Mouse (Mus musculus) CH12.LX (cell line): ENCODE measurements at regions not wholly inside any gene's neighbourhood (a gene's known extent, or its start where the extent isn't known, plus 50 kb on each side); places are given as distances from the start of the nearest gene placed in this dataset.

ENCODE experiments used
- DNase-seq: peaks from one replicate; pipeline ENCODE4 v3.0.0-alpha.2; 2013; ENCODE audit errors: extremely low read depth
- H3K27ac ChIP-seq: 2 replicates; pipeline ENCODE4 v1.5.1; 2012; ENCODE audit warnings: low read depth, mild to moderate bottlenecking, control low read depth, moderate library complexity; ENCODE audit not compliant: insufficient read depth
- H3K27me3 ChIP-seq: replicated peaks from 2 replicates; pipeline ENCODE3; 2012; ENCODE audit warnings: inconsistent platforms
- H3K36me3 ChIP-seq, 2 experiments: replicated peaks in 1 of 2; 2 replicates each; pipeline versions ENCODE3 to v1.6.1; 2012; ENCODE audit warnings: inconsistent platforms in 1 of 2, low read length in 1 of 2, mild to moderate bottlenecking in 1 of 2, mixed read lengths in 1 of 2, moderate library complexity in 1 of 2; ENCODE audit not compliant: control insufficient read depth in 1 of 2, insufficient read depth in 1 of 2
- H3K4me1 ChIP-seq, 2 experiments: 2 replicates each; pipeline ENCODE4 v1.6.1; 2012; ENCODE audit warnings: inconsistent platforms in 1 of 2, moderate library complexity in 1 of 2; ENCODE audit not compliant: insufficient read depth in 2 of 2, control insufficient read depth in 1 of 2
- H3K4me2 ChIP-seq: 2 replicates; pipeline ENCODE4 v1.6.1; 2012; ENCODE audit warnings: low read depth, mild to moderate bottlenecking, control low read depth; ENCODE audit not compliant: poor library complexity, insufficient read depth, severe bottlenecking
- H3K4me3 ChIP-seq, 3 experiments: fragments of 150-350 bp in 1 of 3; sonication (generic) in 1 of 3; replicated peaks in 1 of 3; 2 replicates each; pipeline versions ENCODE3 to v1.5.1; 2011 to 2012; ENCODE audit warnings: low read depth in 2 of 3, low read length in 2 of 3, mild to moderate bottlenecking in 2 of 3, moderate library complexity in 2 of 3, control low read depth in 1 of 3, improper control_type of control experiment in 1 of 3, inconsistent platforms in 1 of 3, mixed read lengths in 1 of 3; ENCODE audit not compliant: poor library complexity in 1 of 3
- H3K79me2 ChIP-seq: replicated peaks from 2 replicates; pipeline ENCODE4 v1.6.1; 2012; ENCODE audit warnings: mild to moderate bottlenecking, moderate library complexity; ENCODE audit not compliant: control insufficient read depth, poor library complexity, insufficient read depth, severe bottlenecking; ENCODE audit errors: extremely low read depth
- H3K9ac ChIP-seq: 2 replicates; pipeline ENCODE4 v1.6.1; 2012; ENCODE audit warnings: low read depth, mild to moderate bottlenecking, control low read depth, moderate library complexity; ENCODE audit not compliant: insufficient read depth
- H3K9me3 ChIP-seq: replicated peaks from 2 replicates; pipeline ENCODE3; 2012; ENCODE audit warnings: low read length, inconsistent platforms, mixed read lengths
- BHLHE40 ChIP-seq: IDR thresholded peaks from 2 replicates; pipeline ENCODE4 v1.6.1; 2011; ENCODE audit warnings: mild to moderate bottlenecking, low read depth, low read length, improper control_type of control experiment
- CHD2 ChIP-seq: IDR thresholded peaks from 2 replicates; pipeline ENCODE4 v1.6.1; 2011; ENCODE audit warnings: low read length, improper control_type of control experiment
- CTCF ChIP-seq, 2 experiments: IDR thresholded peaks in 1 of 2; conservative IDR thresholded peaks in 1 of 2; 2 replicates each; pipeline ENCODE4 v1.5.1; 2011 to 2012; ENCODE audit warnings: low read depth in 2 of 2, low read length in 2 of 2, improper control_type of control experiment in 1 of 2, inconsistent platforms in 1 of 2, mild to moderate bottlenecking in 1 of 2, moderate library complexity in 1 of 2
- E2F4 ChIP-seq: IDR thresholded peaks from 2 replicates; pipeline ENCODE4 v1.6.1; 2011; ENCODE audit warnings: low read depth, low read length, improper control_type of control experiment; ENCODE audit not compliant: insufficient replicate concordance
- ELF1 ChIP-seq: IDR thresholded peaks from 2 replicates; pipeline ENCODE4 v1.6.1; 2014; ENCODE audit warnings: low read depth, mild to moderate bottlenecking, inconsistent platforms, low read length, improper control_type of control experiment
- EP300 ChIP-seq: IDR thresholded peaks from 2 replicates; pipeline ENCODE4 v1.6.1; 2011; ENCODE audit warnings: low read length, improper control_type of control experiment
- ETS1 ChIP-seq: conservative IDR thresholded peaks from 2 replicates; pipeline ENCODE4 v1.6.1; 2012; ENCODE audit warnings: low read depth, mild to moderate bottlenecking, inconsistent platforms, low read length, improper control_type of control experiment, moderate library complexity
- GABPA ChIP-seq: IDR thresholded peaks from 2 replicates; pipeline ENCODE4 v1.6.1; 2012; ENCODE audit warnings: low read depth, low read length, improper control_type of control experiment, inconsistent platforms; ENCODE audit not compliant: insufficient replicate concordance
- IRF4 ChIP-seq: IDR thresholded peaks from 2 replicates; pipeline ENCODE4 v1.6.1; 2014; ENCODE audit warnings: low read depth, mild to moderate bottlenecking, inconsistent platforms, low read length, improper control_type of control experiment
- JUN ChIP-seq: IDR thresholded peaks from 2 replicates; pipeline ENCODE4 v1.6.1; 2011; ENCODE audit warnings: low read depth, mild to moderate bottlenecking, low read length, improper control_type of control experiment, moderate library complexity; ENCODE audit not compliant: insufficient read depth
- JUND ChIP-seq: conservative IDR thresholded peaks from 2 replicates; pipeline ENCODE4 v1.6.1; 2011; ENCODE audit warnings: low read depth, low read length, improper control_type of control experiment
- MAFK ChIP-seq: IDR thresholded peaks from 2 replicates; pipeline ENCODE4 v1.6.1; 2011; ENCODE audit warnings: low read length, improper control_type of control experiment; ENCODE audit not compliant: insufficient replicate concordance
- MAZ ChIP-seq: IDR thresholded peaks from 2 replicates; pipeline ENCODE4 v1.6.1; 2012; ENCODE audit warnings: low read depth, mild to moderate bottlenecking, inconsistent platforms, low read length, improper control_type of control experiment, moderate library complexity
- MYC ChIP-seq: IDR thresholded peaks from 2 replicates; pipeline ENCODE4 v1.6.1; 2011; ENCODE audit warnings: low read depth, mild to moderate bottlenecking, improper control_type of control experiment, low read length
- NELFE ChIP-seq: IDR thresholded peaks from 2 replicates; pipeline ENCODE4 v1.6.1; 2011; ENCODE audit warnings: low read depth, low read length, improper control_type of control experiment
- PAX5 ChIP-seq: IDR thresholded peaks from 2 replicates; pipeline ENCODE4 v1.6.1; 2012; ENCODE audit warnings: low read length, inconsistent platforms, mixed read lengths
- RAD21 ChIP-seq: IDR thresholded peaks from 2 replicates; pipeline ENCODE4 v1.6.1; 2011; ENCODE audit warnings: low read depth, mild to moderate bottlenecking, low read length, improper control_type of control experiment, moderate library complexity
- SIN3A ChIP-seq: IDR thresholded peaks from 2 replicates; pipeline ENCODE4 v1.6.1; 2012; ENCODE audit warnings: low read length, improper control_type of control experiment, inconsistent platforms
- SMC3 ChIP-seq: IDR thresholded peaks from 2 replicates; pipeline ENCODE4 v1.6.1; 2011; ENCODE audit warnings: low read depth, low read length, improper control_type of control experiment
- TCF12 ChIP-seq: IDR thresholded peaks from 2 replicates; pipeline ENCODE4 v1.6.1; 2014; ENCODE audit warnings: low read depth, mild to moderate bottlenecking, inconsistent platforms, low read length, improper control_type of control experiment
- UBTF ChIP-seq: IDR thresholded peaks from 2 replicates; pipeline ENCODE4 v1.6.1; 2012; ENCODE audit warnings: low read depth, mild to moderate bottlenecking, inconsistent platforms, low read length, improper control_type of control experiment, moderate library complexity
- ZC3H11A ChIP-seq: IDR thresholded peaks from 2 replicates; pipeline ENCODE4 v1.6.1; 2012; ENCODE audit warnings: low read depth, mild to moderate bottlenecking, inconsistent platforms, low read length, improper control_type of control experiment
- ZMIZ1 ChIP-seq: IDR thresholded peaks from 2 replicates; pipeline ENCODE4 v1.6.1; 2012; ENCODE audit warnings: low read depth, mild to moderate bottlenecking, inconsistent platforms, low read length, improper control_type of control experiment
- dilution Hi-C: fragments of 300-500 bp; cut with MboI; formaldehyde crosslinking; loops from 2 replicates; pipeline ENCODE4 v1.14.3; 2020; ENCODE audit warnings: low sequenced_read_pairs; ENCODE audit not compliant: extremely low pct_unique_long_range_greater_than_20kb, extremely low pct_ligation_motif_present
- in situ Hi-C: fragments of 300-500 bp; cut with MboI; formaldehyde crosslinking; loops from 3 replicates; pipeline ENCODE4 v1.14.3; 2019; ENCODE audit warnings: low sequenced_read_pairs, low pct_ligation_motif_present, low pct_unique_long_range_greater_than_20kb, mixed read lengths

- Histone ChIP-seq H3K4me2 (no peak overlapping the region), H3K27me3 (no peaks in the 10 kb centered on the region), H3K9ac (no peak overlapping the region), H3K79me2 (no peaks in the 10 kb centered on the region), H3K4me1 (0 out of 4 replicates have a peak, but pooled peaks cover 0 to 3% of the 10 kb centered on the region in 2 experiments), H3K4me3 (no peak overlapping the region), H3K36me3 (no peaks in the 10 kb centered on the region), H3K9me3 (no peaks in the 10 kb centered on the region), H3K27ac (no peak overlapping the region)
- no peak for DNase-seq
- dilution Hi-C loops (no loop called here), in situ Hi-C loops (loop anchor here (10.0 kb wide), 1 partner anchor 608 kb away; no protein-coding TSS in a partner anchor)
- TF ChIP-seq CTCF (conservative IDR thresholded peaks at IDR 0.05 in 1 of 2, IDR thresholded peaks at IDR 0.05 in 1 of 2; ENCODE audit: low read depth in 2 of 2, low read length in 2 of 2) (no peak), EP300 (no peak), UBTF (no peak), MYC (no peak), PAX5 (no peak), GABPA (no peak)
These were observed 577.1 kb downstream of the Gm19410 start for GRCm38 (mm10) chr8:36342650-36343049.

- DNase-seq = peak; percentile 88
These were observed 581.2 kb downstream of the Gm19410 start for GRCm38 (mm10) chr8:36346682-36347324.

More at GRCm38 (mm10) chr8:36346682-36347324, 581.2 kb downstream of the Gm19410 start:
- Histone ChIP-seq H3K9ac (no peak overlapping the region), H3K4me1 (0 out of 4 replicates have a peak, but pooled peaks cover 0 to 3% of the 10 kb centered on the region in 2 experiments), H3K27me3 (no peaks in the 10 kb centered on the region), H3K79me2 (no peaks in the 10 kb centered on the region), H3K27ac (no peak overlapping the region), H3K36me3 (no peaks in the 10 kb centered on the region), H3K9me3 (no peaks in the 10 kb centered on the region), H3K4me3 (no peak overlapping the region), H3K4me2 (no peak overlapping the region)
- peak; percentile 67; the same call in 1 of the 2 replicates for TF ChIP-seq NELFE
- no peak for TF ChIP-seq ZMIZ1
- no peak for TF ChIP-seq CHD2
- TF ChIP-seq MYC = 0 out of 2 replicates have a peak, but pooled peaks have one; percentile 18
- TF ChIP-seq IRF4 = peak; percentile 66; the same call in 1 of the 2 replicates
- no peak for TF ChIP-seq ETS1
- TF ChIP-seq TCF12 = peak; percentile 22; the same call in 1 of the 2 replicates
- TF ChIP-seq JUN = peak; percentile 31; the same call in 1 of the 2 replicates
- no peak for TF ChIP-seq E2F4
- peak; percentile 76 for TF ChIP-seq ELF1
- TF ChIP-seq ZC3H11A = peak; percentile 92
- TF ChIP-seq MAFK = peak; percentile 45; the same call in 1 of the 2 replicates
- peak; percentile 59 for TF ChIP-seq JUND
- 0 out of 2 replicates have a peak, but pooled peaks have one; percentile 35 for TF ChIP-seq MAZ
- no peak for TF ChIP-seq GABPA
- 0 out of 2 replicates have a peak, but pooled peaks have one; percentile 46 for TF ChIP-seq SIN3A
- TF ChIP-seq RAD21 = peak; percentile 99
- peak; percentile 93 to 100 for TF ChIP-seq CTCF (conservative IDR thresholded peaks at IDR 0.05 in 1 of 2, IDR thresholded peaks at IDR 0.05 in 1 of 2; ENCODE audit: low read depth in 2 of 2, low read length in 2 of 2)
- no peak for TF ChIP-seq EP300
- TF ChIP-seq SMC3 = peak; percentile 98
- 0 out of 2 replicates have a peak, but pooled peaks have one; percentile 8 for TF ChIP-seq BHLHE40
- dilution Hi-C loops (no loop called here), in situ Hi-C loops (loop anchor here (5.0 to 10.0 kb wide), 3 partner anchors 145 to 612 kb away; no protein-coding TSS in a partner anchor)
